Mouse (Mus musculus) mouse trophoblast stem cell (cell line): ENCODE results near the gene Nrap.

Experiments used
- in situ Hi-C, 2 experiments: fragments of 300-500 bp; cut with MseI, MboI; formaldehyde crosslinking; loops; 2 replicates in 1 of 2; 3 replicates in 1 of 2; pipeline ENCODE4 v1.15.1; 2025

The Nrap gene

GRCm38 (mm10) chr19:56396669-56397621 lies 7.1 kb upstream of the Nrap start, which contains the start of gene Casp7:
TSS of gene Casp7 (plus strand) at chr19:56397129.
- in situ Hi-C loops = no loop called here

GRCm38 (mm10) chr19:56396227-56396626 lies 6.4 kb upstream of the Nrap start:
- in situ Hi-C loops = no loop called here

GRCm38 (mm10) chr19:56395183-56395935 lies 5.5 kb upstream of the Nrap start:
- in situ Hi-C loops = no loop called here

- in situ Hi-C loops = no loop called here
These were observed 3.6 kb upstream of the Nrap start for GRCm38 (mm10) chr19:56393311-56393866.

GRCm38 (mm10) chr19:56391307-56392046 lies 1.6 kb upstream of the Nrap start:
- in situ Hi-C loops = no loop called here

- in situ Hi-C loops = no loop called here
These were observed 661 bp downstream of the Nrap start for GRCm38 (mm10) chr19:56389176-56389575.

- in situ Hi-C loops = no loop called here
These were observed 2.0 kb downstream of the Nrap start for GRCm38 (mm10) chr19:56387726-56388302.

GRCm38 (mm10) chr19:56386095-56386494 lies 3.7 kb downstream of the Nrap start:
- in situ Hi-C loops = no loop called here

GRCm38 (mm10) chr19:56385546-56385945 lies 4.3 kb downstream of the Nrap start:
- in situ Hi-C loops = no loop called here

- in situ Hi-C loops = no loop called here
These were observed 8.4 kb downstream of the Nrap start for GRCm38 (mm10) chr19:56381407-56381806.

- in situ Hi-C loops = no loop called here
These were observed 9.5 kb downstream of the Nrap start for GRCm38 (mm10) chr19:56380341-56380740.

- in situ Hi-C loops = no loop called here
These were observed 11.2 kb downstream of the Nrap start for GRCm38 (mm10) chr19:56378554-56379172.

GRCm38 (mm10) chr19:56378007-56378406 lies 11.8 kb downstream of the Nrap start:
- in situ Hi-C loops = no loop called here

GRCm38 (mm10) chr19:56374011-56374410 lies 15.8 kb downstream of the Nrap start:
- in situ Hi-C loops = no loop called here

- in situ Hi-C loops = no loop called here
These were observed 16.6 kb downstream of the Nrap start for GRCm38 (mm10) chr19:56373246-56373645.

GRCm38 (mm10) chr19:56372226-56372625 lies 17.6 kb downstream of the Nrap start:
- in situ Hi-C loops = no loop called here

GRCm38 (mm10) chr19:56370389-56371150 lies 19.3 kb downstream of the Nrap start:
- in situ Hi-C loops = no loop called here

GRCm38 (mm10) chr19:56368912-56369311 lies 20.9 kb downstream of the Nrap start:
- in situ Hi-C loops = no loop called here

- in situ Hi-C loops = no loop called here
These were observed 22.1 kb downstream of the Nrap start for GRCm38 (mm10) chr19:56367778-56368177.

- in situ Hi-C loops = no loop called here
These were observed 23.2 kb downstream of the Nrap start for GRCm38 (mm10) chr19:56366625-56367024.
